Mouse (Mus musculus): ENCODE measurements at regions not wholly inside any gene's neighbourhood (a gene's known extent, or its start where the extent isn't known, plus 50 kb on each side); places are given as distances from the start of the nearest gene placed in this dataset.

DNA sequence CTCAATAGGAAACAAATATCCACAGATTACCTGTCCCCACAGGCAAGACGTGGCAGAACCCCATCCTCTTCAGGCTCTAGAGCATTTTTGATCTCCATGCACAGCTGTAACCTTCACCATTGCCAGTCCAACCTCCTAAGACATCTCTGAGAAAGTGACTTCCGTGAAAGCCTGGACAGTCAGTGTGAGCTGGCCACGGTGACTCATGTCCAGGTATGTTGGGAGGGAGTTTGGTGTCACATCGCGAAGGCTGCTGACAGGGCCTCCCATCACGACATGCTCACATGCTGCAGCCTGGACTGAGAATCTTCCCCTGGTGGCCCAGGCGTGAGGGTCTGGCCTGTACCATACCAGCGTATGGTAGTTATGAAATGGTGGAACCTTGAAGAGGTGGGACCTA lies 449.0 kb upstream of the Jarid2 start:
- DNase-seq (ENCODE audit: low read depth in 2 of 2, low spot score in 2 of 2), result no peak

DNA sequence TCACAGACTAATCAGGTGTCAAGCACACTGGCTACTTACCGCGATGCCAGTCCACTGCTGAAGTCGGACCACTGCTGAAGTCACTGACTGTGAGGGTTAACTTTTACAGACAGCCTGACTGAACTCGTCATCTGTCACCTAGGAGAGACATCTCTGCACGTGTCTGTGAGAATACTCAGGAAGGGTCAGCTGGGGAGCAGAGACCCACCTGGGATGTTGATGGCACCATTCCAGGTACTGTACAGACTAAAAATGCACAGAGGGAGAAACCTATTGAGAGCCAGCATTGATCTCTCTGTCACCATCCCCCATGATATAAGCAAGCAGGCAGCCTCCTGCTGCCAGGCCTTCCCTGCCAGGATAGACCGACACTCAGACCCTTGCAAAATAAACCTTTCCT lies 447.5 kb upstream of the Jarid2 start:
- DNase-seq (ENCODE audit: low read depth in 2 of 2, low spot score in 2 of 2), result no peak

DNA sequence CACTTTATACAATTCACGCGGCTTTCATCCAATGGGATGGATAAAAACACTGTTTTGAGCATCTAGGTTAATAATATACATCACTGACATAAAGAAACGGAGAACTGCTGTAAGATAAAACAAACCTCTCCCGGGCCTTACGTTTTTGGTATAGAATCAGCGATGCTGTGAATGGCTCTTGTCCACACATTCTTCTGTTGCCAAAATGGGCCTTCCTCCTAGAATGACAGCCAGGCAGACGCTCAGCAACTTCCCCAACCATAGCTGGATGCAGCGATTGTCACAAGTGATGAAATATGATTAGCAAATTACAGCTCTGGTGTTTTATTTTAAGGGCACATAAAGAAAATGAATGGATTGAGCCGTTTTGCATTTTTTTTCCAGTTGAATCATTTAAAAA lies 447.0 kb upstream of the Jarid2 start:
- DNase-seq (ENCODE audit: low read depth in 2 of 2, low spot score in 2 of 2), result no peak

DNA sequence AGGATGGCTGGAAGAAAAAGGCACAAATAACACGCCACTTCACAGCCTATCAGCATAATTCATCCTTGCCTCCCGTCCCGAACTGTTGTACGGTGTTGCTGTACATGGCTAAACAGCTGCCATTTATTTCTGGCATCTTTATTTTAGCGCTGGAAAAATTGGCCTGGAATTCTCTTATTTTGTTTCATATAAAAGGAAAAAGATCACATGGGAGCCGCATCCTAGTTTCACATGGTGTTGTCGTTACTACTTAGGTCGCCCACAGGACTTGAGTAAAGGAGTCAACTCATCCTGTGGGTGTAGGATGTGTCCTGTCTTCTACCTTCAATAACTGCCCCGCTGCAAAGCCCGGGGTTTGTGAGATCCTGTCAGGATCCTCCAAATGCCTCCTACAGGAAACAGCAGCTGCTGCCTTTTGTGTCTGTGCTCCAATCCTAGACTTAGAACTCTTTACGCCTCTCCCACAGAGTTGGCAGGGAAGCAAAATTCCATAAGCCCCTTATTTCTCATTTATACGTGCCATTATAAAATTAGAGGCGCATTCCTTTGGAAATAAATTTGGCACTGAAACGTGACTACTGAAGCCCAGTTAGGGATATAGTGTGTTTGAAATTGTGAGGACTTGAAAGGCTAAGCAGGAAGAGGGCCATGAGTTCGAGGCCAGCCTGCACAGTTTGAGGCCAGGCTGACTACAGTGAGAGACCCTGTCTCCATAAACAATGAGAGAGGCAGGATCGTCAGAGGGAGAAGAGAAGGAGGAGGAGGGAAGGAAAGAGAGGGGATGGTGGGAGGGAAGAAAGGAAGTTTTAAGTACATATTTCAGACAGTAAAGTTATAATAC lies 446.3 kb upstream of the Jarid2 start:
- DNase-seq (ENCODE audit: low read depth in 2 of 2, low spot score in 2 of 2), result no peak

DNA sequence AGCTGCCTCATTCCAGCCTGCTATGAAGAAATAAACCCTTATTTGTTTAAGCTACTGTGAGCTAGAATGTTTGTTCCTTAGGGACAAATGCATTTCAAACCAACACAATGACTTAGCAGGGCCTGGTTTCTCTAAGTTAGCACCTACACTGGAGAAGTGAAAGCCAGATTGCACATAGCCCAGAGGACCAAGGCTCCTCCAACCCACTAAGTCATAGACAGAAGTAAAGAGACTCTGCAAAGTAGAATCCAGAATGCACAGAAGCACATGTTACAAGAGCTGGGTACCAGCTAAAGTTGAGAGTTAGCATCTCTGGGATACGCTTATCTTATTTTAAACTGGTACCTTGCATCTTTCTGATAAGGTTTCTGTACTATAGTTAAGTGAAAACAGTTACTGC lies 443.4 kb upstream of the Jarid2 start:
- DNase-seq (ENCODE audit: low read depth in 2 of 2, low spot score in 2 of 2), result no peak

DNA sequence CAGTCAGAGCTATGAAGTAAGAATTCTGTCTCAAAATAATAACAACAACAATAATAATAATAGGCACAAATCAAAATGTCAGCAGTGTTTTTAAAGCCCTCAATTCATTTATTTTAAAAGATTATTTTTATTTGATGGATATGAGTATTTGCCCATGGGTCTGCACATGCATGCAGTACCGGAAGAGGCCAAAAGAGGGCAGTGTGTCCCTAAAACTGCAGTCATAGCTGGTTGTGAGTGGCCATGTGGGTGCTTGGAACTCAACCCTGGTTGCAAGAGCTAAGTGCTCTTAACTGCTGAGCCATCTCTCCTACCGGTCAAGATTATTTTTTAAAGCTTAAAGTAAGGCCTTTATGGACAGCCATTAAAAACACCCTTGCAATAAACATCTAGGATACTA lies 439.1 kb upstream of the Jarid2 start:
- DNase-seq (ENCODE audit: low read depth in 2 of 2, low spot score in 2 of 2), result peak in 1 of 2 experiments; percentile 14

DNA sequence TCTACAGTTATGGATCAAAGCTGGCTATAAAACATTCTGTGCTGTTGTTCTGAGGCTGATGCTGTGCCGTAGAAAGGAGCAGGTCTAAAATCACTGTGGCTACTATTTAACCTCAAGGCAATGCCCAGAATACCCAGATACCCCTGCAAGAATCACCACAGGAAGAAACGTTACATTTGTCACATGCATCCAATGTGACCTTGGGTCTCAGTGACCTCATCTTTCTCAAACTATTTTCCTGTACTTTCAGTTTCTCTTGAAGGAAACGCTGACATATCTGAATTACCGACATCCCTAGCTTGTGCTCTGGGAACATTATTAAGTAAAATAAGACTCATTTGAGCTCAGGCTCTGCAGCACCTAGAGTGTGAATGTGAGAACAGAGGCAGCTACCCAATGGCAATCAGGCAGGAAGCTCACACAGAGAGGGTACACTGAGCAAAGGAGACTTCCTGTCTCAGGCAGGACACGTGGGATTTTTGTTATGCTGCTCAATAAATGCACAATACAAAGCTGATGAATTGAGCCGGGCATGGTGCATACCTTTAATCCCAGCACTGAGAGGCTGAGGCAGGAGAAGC lies 436.7 kb upstream of the Jarid2 start:
- peak; percentile 3 to 18 for DNase-seq (ENCODE audit: low read depth in 2 of 2, low spot score in 2 of 2)

DNA sequence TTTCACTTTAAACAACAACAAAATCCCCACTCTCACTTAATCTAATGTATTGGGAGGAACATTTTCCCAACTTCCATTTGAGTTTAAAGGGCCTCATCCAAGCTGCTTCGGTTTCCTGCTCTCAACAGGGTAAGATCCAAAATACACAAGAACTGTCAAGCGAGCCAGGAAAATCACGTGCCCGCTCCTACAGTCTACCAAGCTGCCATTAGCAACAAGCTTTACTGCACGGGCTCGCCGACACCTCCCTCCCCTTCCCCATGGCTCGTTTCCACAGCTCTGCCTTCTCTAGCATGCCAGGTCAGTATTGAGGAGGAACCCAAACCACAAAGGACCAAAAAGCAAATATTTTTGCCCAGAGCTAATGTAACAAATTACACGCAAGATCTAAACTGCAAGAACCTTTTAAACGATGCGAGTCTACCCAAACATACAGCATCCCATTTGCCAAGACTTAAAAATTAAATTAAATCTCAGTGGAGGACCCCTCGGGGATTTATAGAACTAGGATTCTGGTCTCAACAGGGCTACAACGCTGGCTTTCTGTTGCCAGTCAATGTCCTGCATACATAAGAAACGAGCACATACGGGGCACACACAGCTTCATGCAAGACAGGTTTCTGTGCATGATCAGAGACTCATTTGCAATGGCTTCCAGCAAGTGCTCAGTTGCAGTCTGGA lies 435.4 kb upstream of the Jarid2 start:
- DNase-seq (ENCODE audit: low read depth in 2 of 2, low spot score in 2 of 2), result no peak

DNA sequence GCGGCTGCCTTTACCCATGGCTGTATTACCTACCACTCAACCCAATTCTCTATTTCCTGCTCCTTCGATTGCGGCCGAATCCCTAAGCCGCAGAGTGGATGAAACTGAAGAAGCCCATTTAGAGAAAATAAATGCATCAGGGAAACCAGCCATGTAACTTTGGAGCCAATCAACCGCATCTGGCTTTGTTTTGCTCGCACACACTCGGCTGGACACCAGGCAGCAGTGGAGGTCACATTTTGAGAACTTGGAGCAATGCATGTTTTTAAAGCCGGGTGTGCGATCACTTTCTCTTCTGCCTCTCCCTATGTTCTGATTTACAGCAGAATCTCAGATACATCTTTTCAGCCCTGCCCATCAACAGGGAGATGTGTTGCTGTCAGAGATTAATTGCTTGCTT lies 433.7 kb upstream of the Jarid2 start:
- no peak for DNase-seq (ENCODE audit: low read depth in 2 of 2, low spot score in 2 of 2)

DNA sequence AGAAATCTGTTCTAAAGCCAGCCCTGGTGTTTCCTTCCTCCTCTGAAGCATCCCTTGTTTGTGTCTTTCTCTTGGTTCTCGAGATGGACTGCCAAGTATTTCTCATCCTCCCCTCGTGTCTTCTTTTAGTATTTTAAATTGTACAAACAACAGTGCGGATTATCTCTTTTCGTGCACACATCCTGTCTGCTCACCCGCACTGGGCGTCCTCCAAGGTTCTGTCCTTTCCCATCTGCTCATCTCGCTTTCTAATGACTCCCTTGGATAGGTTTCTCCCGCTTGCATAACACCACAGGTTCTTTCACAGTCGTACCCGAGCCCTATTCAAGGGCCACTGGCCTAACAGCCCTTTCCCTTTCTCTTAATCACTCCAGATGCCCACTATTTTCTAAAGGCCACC lies 428.7 kb upstream of the Jarid2 start:
- DNase-seq (ENCODE audit: low read depth in 2 of 2, low spot score in 2 of 2), result no peak

DNA sequence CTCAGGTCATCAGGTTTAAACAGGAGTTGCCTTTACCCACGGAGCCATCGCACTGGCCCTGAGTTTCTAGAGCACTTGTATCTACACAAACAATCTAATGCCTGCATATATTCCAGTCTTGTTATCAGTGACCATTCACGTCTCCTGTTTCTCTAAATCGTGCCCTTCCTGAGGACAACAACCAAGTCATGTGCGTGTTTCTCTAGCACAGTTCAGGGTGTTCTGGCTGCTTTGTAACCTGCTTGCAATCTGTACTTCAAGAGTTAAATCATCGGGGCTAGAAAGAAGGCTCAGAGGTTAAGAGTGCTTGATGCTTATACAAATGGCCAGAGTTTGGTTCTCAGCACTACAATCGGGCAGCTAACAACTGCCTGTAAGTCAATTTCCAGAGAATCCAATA lies 428.1 kb upstream of the Jarid2 start:
- DNase-seq (ENCODE audit: low read depth in 2 of 2, low spot score in 2 of 2), result no peak

DNA sequence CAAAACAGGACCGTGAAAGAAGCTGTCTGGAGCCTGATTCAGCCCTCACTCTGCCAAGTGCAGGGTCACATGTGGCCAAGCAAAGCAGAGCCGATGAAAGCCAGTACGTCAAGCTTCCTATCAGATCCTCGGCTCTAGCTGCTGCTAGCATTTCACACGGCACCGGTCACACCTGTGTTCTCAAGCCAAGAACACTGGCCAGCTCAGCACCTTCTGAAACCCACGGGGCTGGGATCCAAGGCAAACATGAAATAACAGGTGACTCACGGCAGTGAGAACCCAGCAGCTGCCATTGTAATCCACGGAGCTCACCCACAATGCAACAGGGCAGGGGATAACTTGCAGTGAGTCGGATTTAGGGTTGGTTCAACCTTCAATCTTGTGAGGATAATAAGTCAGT lies 427.3 kb upstream of the Jarid2 start:
- no peak for DNase-seq (ENCODE audit: low read depth in 2 of 2, low spot score in 2 of 2)

DNA sequence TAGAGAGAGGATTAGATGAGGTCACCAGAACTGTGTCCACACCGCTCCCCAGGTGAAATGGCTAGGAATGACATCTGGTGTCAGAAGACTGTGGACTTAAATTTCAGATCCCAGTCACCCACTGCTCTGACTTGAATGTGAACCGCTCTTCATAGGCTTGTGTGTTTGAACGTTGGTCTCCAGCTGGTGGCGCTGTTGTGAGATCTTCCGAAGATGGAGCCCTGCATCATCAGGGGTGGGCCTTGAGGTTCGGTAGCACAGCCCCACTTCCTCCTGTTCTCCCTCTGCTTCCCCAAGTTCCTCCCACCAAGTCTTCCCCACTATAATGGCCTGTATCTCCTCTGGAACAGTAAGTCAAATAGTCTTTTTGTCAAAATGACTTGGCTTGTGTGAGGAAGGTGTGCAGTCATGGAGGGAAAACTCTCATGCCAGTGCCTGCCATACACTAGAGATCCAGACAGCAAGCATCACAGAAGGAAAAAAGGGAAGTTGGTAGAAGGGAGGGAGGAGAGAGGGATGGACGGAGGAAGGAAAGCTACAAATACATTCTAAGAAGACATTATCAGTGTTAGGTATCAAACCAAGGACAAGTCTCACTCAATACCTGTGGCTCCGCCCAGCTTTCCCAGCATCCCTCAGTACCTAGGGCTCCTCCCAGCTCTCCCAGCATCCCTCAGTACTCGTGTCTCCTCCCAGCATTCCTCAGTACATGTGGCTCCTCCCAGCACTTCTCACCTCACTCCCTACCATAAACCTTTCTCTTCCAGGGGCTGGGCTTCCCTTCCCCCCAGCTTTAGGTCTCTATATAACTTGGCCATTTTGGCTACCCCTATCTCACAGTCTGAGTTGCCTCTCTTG lies 423.9 kb upstream of the Jarid2 start:
- DNase-seq (ENCODE audit: low read depth in 2 of 2, low spot score in 2 of 2), result peak in 1 of 2 experiments; percentile 16

DNA sequence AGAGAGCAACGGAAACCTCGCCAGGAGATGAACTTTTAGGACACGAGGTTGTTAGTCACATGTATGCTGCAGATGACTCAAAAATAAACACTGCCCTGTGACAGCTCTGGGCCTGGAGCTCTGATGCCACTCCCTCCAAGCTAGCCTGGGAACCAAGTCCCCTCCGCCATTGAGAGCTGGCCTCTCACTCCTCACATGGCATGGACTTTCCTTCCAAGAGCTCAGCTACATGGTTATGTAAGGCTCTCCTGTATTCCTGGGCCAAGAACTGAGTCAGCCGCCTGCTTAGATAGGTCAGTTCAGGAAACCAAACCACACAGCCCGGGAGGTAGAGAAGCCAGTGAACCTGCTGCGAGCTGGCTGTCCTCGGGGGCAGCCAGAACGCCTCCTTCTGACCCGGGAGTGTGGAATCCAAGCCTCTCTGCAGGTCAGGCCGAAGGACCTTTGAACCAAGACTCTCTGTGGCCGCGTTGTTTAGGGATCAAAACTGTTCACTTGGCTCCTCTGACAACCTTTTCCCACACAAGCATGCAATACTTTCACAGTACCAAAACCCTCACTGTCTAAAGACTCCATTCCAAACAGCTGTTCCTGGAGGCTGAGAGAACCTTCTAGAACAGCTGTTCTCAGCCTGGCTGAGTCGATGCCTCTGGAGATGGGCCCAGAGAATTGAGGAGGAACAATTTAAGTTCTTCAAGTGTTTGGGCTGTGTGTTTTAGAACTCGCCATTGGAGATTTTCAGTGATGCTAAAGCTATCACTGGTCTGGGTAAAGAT lies 422.8 kb upstream of the Jarid2 start:
- DNase-seq (ENCODE audit: low read depth in 2 of 2, low spot score in 2 of 2), result no peak

DNA sequence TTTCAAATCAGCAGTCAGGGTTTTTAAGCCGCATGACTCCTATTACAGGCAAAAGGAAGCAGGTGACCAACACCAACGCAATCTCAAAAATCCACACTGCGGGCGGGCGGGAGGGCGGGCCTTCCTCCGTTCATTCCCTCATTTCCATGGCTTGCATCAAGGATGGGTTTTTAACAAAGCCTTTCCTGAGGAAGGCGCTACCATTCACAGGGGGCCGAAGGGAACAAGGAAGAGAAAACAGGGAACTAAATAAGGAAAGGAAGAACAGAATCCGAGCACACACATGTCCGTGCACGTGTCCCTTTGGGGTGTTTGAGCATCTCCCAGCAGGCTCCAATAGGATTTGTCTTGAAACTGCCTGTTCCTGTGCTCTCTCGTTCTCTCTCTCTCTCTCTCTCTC lies 421.0 kb upstream of the Jarid2 start:
- no peak for DNase-seq (ENCODE audit: low read depth in 2 of 2, low spot score in 2 of 2)

DNA sequence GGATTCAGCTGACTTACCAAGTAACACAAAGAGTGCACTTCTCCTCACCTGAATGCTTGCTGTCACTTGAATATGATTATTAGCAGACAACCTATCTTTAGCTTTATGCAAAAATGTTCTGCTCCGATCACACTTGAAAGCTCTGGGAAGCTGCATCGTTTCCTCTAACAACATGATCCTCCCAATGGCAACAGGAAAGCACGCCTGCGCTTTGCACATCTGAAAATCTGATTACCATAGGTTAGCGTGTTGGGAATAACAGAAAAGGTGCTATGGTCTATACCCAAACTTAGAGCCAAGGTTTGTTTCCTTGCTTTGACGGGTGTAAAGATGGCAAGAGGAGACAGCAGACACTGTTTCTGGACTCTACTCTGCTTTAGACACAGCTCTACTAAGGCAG lies 417.0 kb upstream of the Jarid2 start:
- no peak for DNase-seq (ENCODE audit: low read depth in 2 of 2, low spot score in 2 of 2)

DNA sequence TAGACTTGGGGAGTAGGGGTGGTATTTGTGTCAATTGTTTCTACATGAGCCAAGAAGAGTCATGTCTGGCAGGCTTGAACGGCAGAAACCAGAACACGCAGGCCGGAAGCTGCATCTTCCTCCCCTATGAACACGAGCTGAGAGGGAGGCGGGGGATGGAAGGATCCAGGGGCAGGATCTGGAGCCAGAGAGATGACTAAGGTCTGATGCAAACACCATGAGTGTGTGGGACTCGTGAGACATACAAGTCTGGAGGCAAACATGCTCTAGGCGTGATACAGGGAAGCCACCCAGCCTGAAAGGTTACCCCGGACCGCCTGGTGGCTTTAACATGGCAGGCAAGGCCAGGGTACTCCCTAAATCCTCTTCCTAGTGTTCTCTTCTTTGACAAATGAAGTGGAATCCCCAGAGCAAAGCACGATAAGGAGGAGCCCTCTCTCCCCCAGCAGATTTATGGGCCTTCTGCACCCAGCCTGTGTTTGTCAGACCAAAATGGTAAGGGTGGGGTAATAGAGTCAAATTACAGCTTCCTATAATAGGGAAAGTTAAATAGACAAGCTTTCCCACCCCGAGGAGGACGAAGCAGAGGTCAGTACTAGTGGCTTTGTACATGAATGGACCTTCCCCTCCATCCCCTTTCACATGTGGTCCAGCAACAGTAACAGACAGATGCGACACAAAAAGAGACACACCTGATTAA lies 412.4 kb upstream of the Jarid2 start:
- no peak for DNase-seq (ENCODE audit: low read depth in 2 of 2, low spot score in 2 of 2)

DNA sequence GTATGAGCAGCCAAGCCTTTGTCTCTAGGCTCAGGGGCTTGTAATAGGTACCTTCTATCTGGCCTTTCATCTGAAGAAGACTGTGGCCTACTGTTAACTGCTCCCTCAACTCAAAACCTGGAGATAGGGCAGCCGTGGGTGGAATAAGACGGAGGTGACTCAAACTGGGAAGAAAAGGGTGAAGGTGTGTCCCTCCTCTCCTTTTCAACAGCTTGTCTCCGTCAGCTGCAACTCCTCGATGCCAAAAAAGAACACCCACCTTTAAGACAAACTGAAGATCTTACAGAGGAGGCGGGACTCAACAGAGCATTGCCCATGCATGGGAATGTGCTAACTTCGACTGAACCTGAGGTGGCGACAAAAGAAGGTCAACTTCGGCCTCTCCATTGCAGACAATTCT lies 411.7 kb upstream of the Jarid2 start:
- DNase-seq (ENCODE audit: low read depth in 2 of 2, low spot score in 2 of 2), result no peak

DNA sequence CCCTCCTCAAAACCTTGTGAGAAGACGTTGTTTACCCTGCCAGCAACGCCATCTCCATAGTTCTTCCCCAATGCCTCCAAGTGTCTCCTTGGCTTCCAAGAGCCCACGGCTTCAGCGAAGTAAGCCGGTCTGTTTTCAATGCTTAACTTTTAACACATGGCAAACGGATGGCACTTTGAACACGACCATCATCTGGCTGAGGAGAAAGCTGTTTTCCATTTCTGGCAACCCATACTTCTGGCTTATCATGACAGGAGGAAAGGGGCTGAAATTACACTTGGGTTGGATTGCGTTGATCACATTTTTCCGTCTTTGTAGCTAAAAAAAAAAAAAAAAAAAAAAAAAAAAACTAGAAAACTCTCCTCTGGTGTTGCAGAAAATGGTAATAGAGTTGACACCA lies 410.2 kb upstream of the Jarid2 start:
- DNase-seq (ENCODE audit: low read depth in 2 of 2, low spot score in 2 of 2), result no peak

DNA sequence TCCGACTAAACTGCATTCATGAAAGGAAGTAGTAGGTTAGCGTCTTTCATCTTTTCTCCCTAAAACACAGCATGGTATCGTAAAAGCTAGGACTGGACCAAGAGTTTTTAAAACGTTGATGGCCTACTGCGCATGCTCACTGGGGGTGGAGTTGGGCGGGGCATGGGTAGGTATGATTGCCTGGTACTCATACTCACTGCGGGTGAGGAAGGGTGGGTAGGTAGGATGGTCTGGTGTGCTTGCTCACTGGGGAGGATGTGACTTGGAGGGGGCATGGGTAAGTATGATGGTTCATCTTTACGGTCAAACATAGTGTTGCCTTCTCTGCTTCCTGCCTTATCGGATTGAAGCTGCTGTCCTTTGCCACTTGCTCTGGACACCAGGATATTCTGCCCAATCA lies 409.8 kb upstream of the Jarid2 start:
- DNase-seq (ENCODE audit: low read depth in 2 of 2, low spot score in 2 of 2), result no peak
